Mouse (Mus musculus) Patski (cell line): Measurements from ENCODE around the gene Hist1h2bg. TPM values are rescaled to one million over a fixed set of nuclear protein-coding genes. Genes with fewer than 3 reads are reported as not detected.

Source experiments
- ATAC-seq: fragments of 100-300 bp; one replicate; pipeline ENCODE4 v1.8.0; 2021
- CTCF ChIA-PET: fragments of 350-600 bp; sonication (Branson Sonifier 250); formaldehyde crosslinking; loops from one replicate; lab custom pipeline; 2022; ENCODE audit warnings: inconsistent platforms; lab: Charles Lee
- POLR2A ChIA-PET: fragments of 350-600 bp; sonication (Branson Sonifier 250); formaldehyde crosslinking; loops from one replicate; lab custom pipeline; 2022; ENCODE audit warnings: antibody characterized with exemption, inconsistent platforms; lab: Charles Lee
- DNase-seq: peaks from one replicate; pipeline ENCODE4 v3.0.0-alpha.2; 2011; ENCODE audit warnings: low read depth, low spot score
- H3K27me3 ChIP-seq: fragments of 371-371 bp; one replicate; pipeline ENCODE4 v1.5.1; 2021
- CTCF ChIP-seq: fragments of 100-300 bp; IDR thresholded peaks from one replicate; pipeline ENCODE4 v1.5.1; 2021
- in situ Hi-C: fragments of 300-500 bp; cut with MboI; formaldehyde crosslinking; loops from 3 replicates; pipeline ENCODE4 v1.11.1; 2018; ENCODE audit warnings: low pct_unique_long_range_greater_than_20kb, mixed read lengths
- polyA plus RNA-seq: library from polyadenylated mRNA; unstranded; gene quantifications from one replicate; pipeline ENCODE4 v1.2.3, GENCODE M21; 2021

Hist1h2bg gene
- polyA plus RNA-seq: 12.9 TPM

GRCm38 (mm10) chr13:23571022-23571503, at the start of gene Hist1h2bg, which contains the start of gene Hist1h2ae:
Gene Hist1h2bg (plus strand): TSS chr13:23571396.
Gene Hist1h2ae (minus strand): TSS chr13:23571220.
- TF ChIP-seq CTCF: no peak
- POLR2A ChIA-PET: interaction anchor here (1.1 to 1.9 kb wide), 3 partner anchors 11 to 127 kb away, joined by 3 to 5 read pairs (median 5); partner anchors contain the start of genes Hist1h4c and Hist1h4d

GRCm38 (mm10) chr13:23521703-23522102, 49.5 kb upstream of the Hist1h2bg start:
- ChIA-PET POLR2A (no interaction called here), CTCF (no interaction called here)
- TF ChIP-seq CTCF: no peak
- H3K27me3 ChIP-seq: no peaks in the 10 kb centered on the region
- no peak for ATAC-seq
- in situ Hi-C loops: loop anchor here (5.0 kb wide), 1 partner anchor 89 kb away; no protein-coding TSS in a partner anchor
- no peak for DNase-seq

More at GRCm38 (mm10) chr13:23571022-23571503, at the start of gene Hist1h2bg, which contains the start of gene Hist1h2ae:
- CTCF ChIA-PET: no interaction called here
- peak; percentile 89 for DNase-seq
- no peaks in the 10 kb centered on the region for H3K27me3 ChIP-seq
- ATAC-seq: peak; percentile 82
- in situ Hi-C loops: no loop called here

GRCm38 (mm10) chr13:23523976-23524375, 47.2 kb upstream of the Hist1h2bg start:
- no peak for DNase-seq
- no peak for ATAC-seq
- in situ Hi-C loops: loop anchor here (5.0 kb wide), 1 partner anchor 92 kb away; no protein-coding TSS in a partner anchor
- no peak for TF ChIP-seq CTCF
- H3K27me3 ChIP-seq: no peaks in the 10 kb centered on the region
- CTCF ChIA-PET: interaction anchor here (0.8 kb wide), 1 partner anchor 91 kb away, joined by 4 read pairs; no protein-coding TSS in a partner anchor
- POLR2A ChIA-PET: no interaction called here

- in situ Hi-C loops: loop anchor here (5.0 kb wide), 1 partner anchor 92 kb away; no protein-coding TSS in a partner anchor
- H3K27me3 ChIP-seq: no peaks in the 10 kb centered on the region
- peak; percentile 95 for TF ChIP-seq CTCF
- ATAC-seq: peak; percentile 46
- POLR2A ChIA-PET: interaction anchor here (0.5 kb wide), 1 partner anchor 91 kb away, joined by 3 read pairs; no protein-coding TSS in a partner anchor
- CTCF ChIA-PET: interaction anchor here (0.7 to 2.8 kb wide), 10 partner anchors 23 to 99 kb away, joined by 3 to 21 read pairs (median 5); no protein-coding TSS in a partner anchor
- no peak for DNase-seq
Measured at GRCm38 (mm10) chr13:23524654-23525053, 46.5 kb upstream of the Hist1h2bg start.

GRCm38 (mm10) chr13:23525901-23526300, 45.3 kb upstream of the Hist1h2bg start:
- ChIA-PET CTCF (interaction anchor here (0.7 to 2.8 kb wide), 7 partner anchors 8 to 101 kb away, joined by 3 to 20 read pairs (median 3); no protein-coding TSS in a partner anchor), POLR2A (interaction anchor here (1.7 kb wide), 1 partner anchor 93 kb away, joined by 5 read pairs; no protein-coding TSS in a partner anchor)
- in situ Hi-C loops: no loop called here
- TF ChIP-seq CTCF: no peak
- H3K27me3 ChIP-seq: no peaks in the 10 kb centered on the region
- ATAC-seq: no peak
- no peak for DNase-seq

GRCm38 (mm10) chr13:23526312-23526711, 44.9 kb upstream of the Hist1h2bg start:
- no peaks in the 10 kb centered on the region for H3K27me3 ChIP-seq
- ChIA-PET POLR2A (interaction anchor here (1.7 kb wide), 1 partner anchor 94 kb away, joined by 5 read pairs; no protein-coding TSS in a partner anchor), CTCF (interaction anchor here (0.7 to 2.8 kb wide), 6 partner anchors 9 to 101 kb away, joined by 3 to 20 read pairs (median 3); no protein-coding TSS in a partner anchor)
- no peak for TF ChIP-seq CTCF
- in situ Hi-C loops: no loop called here
- DNase-seq: no peak
- peak; percentile 27 for ATAC-seq

- no peaks in the 10 kb centered on the region for H3K27me3 ChIP-seq
- in situ Hi-C loops: no loop called here
- CTCF ChIA-PET: interaction anchor here (1.2 to 2.4 kb wide), 5 partner anchors 76 to 1485 kb away, joined by 3 to 8 read pairs (median 4); no protein-coding TSS in a partner anchor
- ATAC-seq: no peak
- POLR2A ChIA-PET: interaction anchor here (0.6 to 1.2 kb wide), 2 partner anchors 28 to 1818 kb away, joined by 3 to 4 read pairs; no protein-coding TSS in a partner anchor
- DNase-seq: no peak
- TF ChIP-seq CTCF: no peak
Measured at GRCm38 (mm10) chr13:23529005-23529404, 42.2 kb upstream of the Hist1h2bg start.

- CTCF ChIA-PET: interaction anchor here (0.7 to 1.4 kb wide), 5 partner anchors 80 to 1485 kb away, joined by 3 to 5 read pairs (median 3); no protein-coding TSS in a partner anchor
- in situ Hi-C loops: loop anchor here (5.0 to 10.0 kb wide), 3 partner anchors 68 to 1815 kb away; partner anchors contain the start of genes Hist1h2ag, Hist1h2ai, Hist1h2bj and Hist1h2bl
Measured at GRCm38 (mm10) chr13:23529480-23530165, 41.6 kb upstream of the Hist1h2bg start.

GRCm38 (mm10) chr13:23530181-23530900, 40.9 kb upstream of the Hist1h2bg start:
- TF ChIP-seq CTCF: no peak
- ChIA-PET CTCF (interaction anchor here (0.7 to 1.4 kb wide), 4 partner anchors 80 to 1486 kb away, joined by 3 to 5 read pairs (median 4); no protein-coding TSS in a partner anchor), POLR2A (interaction anchor here (1.2 kb wide), 1 partner anchor 26 kb away, joined by 3 read pairs; no protein-coding TSS in a partner anchor)
- in situ Hi-C loops: loop anchor here (5.0 to 10.0 kb wide), 3 partner anchors 67 to 1816 kb away; partner anchors contain the start of genes Hist1h2ag, Hist1h2ai, Hist1h2bj and Hist1h2bl
- DNase-seq: no peak
- no peaks in the 10 kb centered on the region for H3K27me3 ChIP-seq
- peak; percentile 1 for ATAC-seq

More at GRCm38 (mm10) chr13:23529480-23530165, 41.6 kb upstream of the Hist1h2bg start:
- no peak for DNase-seq
- ATAC-seq: no peak
- TF ChIP-seq CTCF: no peak
- no peaks in the 10 kb centered on the region for H3K27me3 ChIP-seq
- POLR2A ChIA-PET: interaction anchor here (0.6 to 1.2 kb wide), 2 partner anchors 27 to 1819 kb away, joined by 3 to 4 read pairs; no protein-coding TSS in a partner anchor
